Mouse (Mus musculus) adrenal gland, adult 2 months (tissue): ENCODE measurements around the gene Gna12. TPM values are rescaled to one million over a fixed set of nuclear protein-coding genes. Genes with fewer than 3 reads are reported as not detected.
A peak's percentile ranks its signal among the peaks of the same experiment; 100 is the strongest.

Experiments
- DNase-seq: peaks from one replicate; pipeline ENCODE4 v3.0.0; 2021
- polyA plus RNA-seq: library from polyadenylated mRNA; depleted of rRNA; stranded (reverse); fragments of >200 nt; gene quantifications from 2 replicates; pipeline ENCODE4 v1.2.3, GENCODE M21; 2012
- total RNA-seq, 2 experiments: library from RNA; stranded (reverse); gene quantifications; 2 replicates each; pipeline ENCODE4 v1.2.3; 2021

Gna12 gene
- total and polyA plus RNA-seq, 3 experiments = 116 to 200 (median 121) TPM

- no peak for DNase-seq
These were observed 2.8 kb downstream of the Gna12 start for GRCm38 (mm10) chr5:140827413-140827812.

- no peak for DNase-seq
These were observed 3.4 kb downstream of the Gna12 start for GRCm38 (mm10) chr5:140826796-140827195.

GRCm38 (mm10) chr5:140826118-140826517 is 4.1 kb downstream of the Gna12 start:
- DNase-seq = no peak

- DNase-seq = no peak
These were observed 6.1 kb downstream of the Gna12 start for GRCm38 (mm10) chr5:140824126-140824525.

- no peak for DNase-seq
These were observed 6.8 kb downstream of the Gna12 start for GRCm38 (mm10) chr5:140823386-140823785.

- peak; percentile 75 for DNase-seq
These were observed 8.3 kb downstream of the Gna12 start for GRCm38 (mm10) chr5:140821951-140822350.

- DNase-seq = no peak
These were observed 9.7 kb downstream of the Gna12 start for GRCm38 (mm10) chr5:140820539-140820938.

- DNase-seq = peak; percentile 64
These were observed 10.6 kb downstream of the Gna12 start for GRCm38 (mm10) chr5:140819594-140819993.

- no peak for DNase-seq
These were observed 11.7 kb downstream of the Gna12 start for GRCm38 (mm10) chr5:140818482-140819076.

GRCm38 (mm10) chr5:140816950-140817568 is 13.2 kb downstream of the Gna12 start:
- DNase-seq = no peak

GRCm38 (mm10) chr5:140816008-140816407 is 14.2 kb downstream of the Gna12 start:
- DNase-seq = no peak

GRCm38 (mm10) chr5:140815059-140815728 is 15.0 kb downstream of the Gna12 start:
- DNase-seq = no peak

GRCm38 (mm10) chr5:140814403-140814802 is 15.8 kb downstream of the Gna12 start:
- DNase-seq = no peak

- DNase-seq = no peak
These were observed 17.5 kb downstream of the Gna12 start for GRCm38 (mm10) chr5:140812699-140813098.

GRCm38 (mm10) chr5:140812063-140812462 is 18.2 kb downstream of the Gna12 start:
- no peak for DNase-seq

- no peak for DNase-seq
These were observed 18.8 kb downstream of the Gna12 start for GRCm38 (mm10) chr5:140811390-140811789.

- no peak for DNase-seq
These were observed 23.3 kb downstream of the Gna12 start for GRCm38 (mm10) chr5:140806939-140807338.

- no peak for DNase-seq
These were observed 24.0 kb downstream of the Gna12 start for GRCm38 (mm10) chr5:140806252-140806651.

GRCm38 (mm10) chr5:140801782-140802181 is 28.4 kb downstream of the Gna12 start:
- no peak for DNase-seq

GRCm38 (mm10) chr5:140800288-140800923 is 29.8 kb downstream of the Gna12 start:
- peak; percentile 58 for DNase-seq

GRCm38 (mm10) chr5:140799190-140799589 is 31.0 kb downstream of the Gna12 start:
- peak; percentile 50 for DNase-seq

GRCm38 (mm10) chr5:140798775-140799174 is 31.5 kb downstream of the Gna12 start:
- DNase-seq = peak; percentile 38

- peak; percentile 58 for DNase-seq
These were observed 32.1 kb downstream of the Gna12 start for GRCm38 (mm10) chr5:140798158-140798557.
